Mouse (Mus musculus) erythroid progenitor cell, adult 5-6 weeks (primary cell): ENCODE measurements around the gene Pdlim7. TPM values are rescaled to one million over a fixed set of nuclear protein-coding genes. Genes with fewer than 3 reads are reported as not detected.

Experiments
- ATAC-seq: replicated peaks from 2 replicates; pipeline ENCODE4 v1.8.0; 2016; ENCODE audit warnings: moderate number of reproducible peaks, mild to moderate bottlenecking, moderate TSS enrichment, inconsistent platforms; ENCODE audit not compliant: poor library complexity, low FRiP score, severe bottlenecking
- total RNA-seq, 2 experiments: library from RNA; stranded (forward) in 1 of 2; stranded (reverse) in 1 of 2; fragments of 150-400 nt in 1 of 2; fragments of 186-747, 209-891 nt in 1 of 2; gene quantifications; 2 replicates each; pipeline versions ENCODE4 v1.2.3 to v1.2.4; 2015 to 2017; ENCODE audit warnings: low replicate concordance in 2 of 2

Pdlim7 gene
- total RNA-seq, 2 experiments from 2014 or later: 0.15 to 0.84 TPM

GRCm38 (mm10) chr13:55471156-55471818 lies 42.2 kb downstream of the Pdlim7 start:
- peak; percentile 61 for ATAC-seq

- no peak for ATAC-seq
Measured at GRCm38 (mm10) chr13:55470372-55470771, 43.1 kb downstream of the Pdlim7 start.

GRCm38 (mm10) chr13:55468851-55469560 lies 44.5 kb downstream of the Pdlim7 start:
- ATAC-seq: no peak

GRCm38 (mm10) chr13:55465830-55466440 lies 47.5 kb downstream of the Pdlim7 start:
- no peak for ATAC-seq

- no peak for ATAC-seq
Measured at GRCm38 (mm10) chr13:55465184-55465583, 48.3 kb downstream of the Pdlim7 start.

- ATAC-seq: no peak
Measured at GRCm38 (mm10) chr13:55464027-55464884, 49.2 kb downstream of the Pdlim7 start, which contains the start of gene Prr7. Gene Prr7 (plus strand): TSS chr13:55464267.

GRCm38 (mm10) chr13:55463399-55464026 lies 50.0 kb downstream of the Pdlim7 start:
- ATAC-seq: no peak

GRCm38 (mm10) chr13:55462965-55463364 lies 50.5 kb downstream of the Pdlim7 start:
- ATAC-seq: no peak

GRCm38 (mm10) chr13:55451785-55452549 lies 61.5 kb downstream of the Pdlim7 start:
- no peak for ATAC-seq

- no peak for ATAC-seq
Measured at GRCm38 (mm10) chr13:55451296-55451695, 62.2 kb downstream of the Pdlim7 start.

GRCm38 (mm10) chr13:55450511-55450980 lies 62.9 kb downstream of the Pdlim7 start:
- no peak for ATAC-seq

GRCm38 (mm10) chr13:55449679-55450441 lies 63.6 kb downstream of the Pdlim7 start:
- no peak for ATAC-seq

GRCm38 (mm10) chr13:55449205-55449604 lies 64.3 kb downstream of the Pdlim7 start:
- ATAC-seq: no peak

- ATAC-seq: no peak
Measured at GRCm38 (mm10) chr13:55448131-55448530, 65.3 kb downstream of the Pdlim7 start.

- no peak for ATAC-seq
Measured at GRCm38 (mm10) chr13:55447543-55447943, 65.9 kb downstream of the Pdlim7 start.

- peak; percentile 67 for ATAC-seq
Measured at GRCm38 (mm10) chr13:55446483-55447105, 66.9 kb downstream of the Pdlim7 start.
